Mouse (Mus musculus) cerebellum, postnatal 25 days (tissue): ENCODE results near the gene Fdx1l.

ENCODE experiments used
- DNase-seq, 2 experiments: peaks; one replicate each; pipeline ENCODE4 v3.0.0; 2021; ENCODE audit warnings: mixed read lengths in 2 of 2

Gene Fdx1l

GRCm38 (mm10) chr9:21073044-21073840 lies at the start of gene Fdx1l, which contains the start of gene Gm49373:
Fdx1l (minus strand) TSS chr9:21073614.
Gm49373 (minus strand) TSS chr9:21073096.
- DNase-seq, result peak; percentile 90 to 93

- DNase-seq, result no peak
Measured at GRCm38 (mm10) chr9:21121483-21121882, 48.1 kb upstream of the Fdx1l start.

GRCm38 (mm10) chr9:21117073-21117472 lies 43.7 kb upstream of the Fdx1l start:
- DNase-seq, result no peak

GRCm38 (mm10) chr9:21115105-21115504 lies 41.7 kb upstream of the Fdx1l start:
- no peak for DNase-seq

- DNase-seq, result peak; percentile 40 to 61
Measured at GRCm38 (mm10) chr9:21114190-21114589, 40.8 kb upstream of the Fdx1l start.

GRCm38 (mm10) chr9:21113751-21114150 lies 40.3 kb upstream of the Fdx1l start:
- no peak for DNase-seq

- DNase-seq, result no peak
Measured at GRCm38 (mm10) chr9:21107607-21108237, 34.3 kb upstream of the Fdx1l start.

GRCm38 (mm10) chr9:21105760-21106564 lies 32.5 kb upstream of the Fdx1l start:
- DNase-seq, result no peak

GRCm38 (mm10) chr9:21104814-21105213 lies 31.4 kb upstream of the Fdx1l start:
- no peak for DNase-seq

GRCm38 (mm10) chr9:21102076-21102475 lies 28.7 kb upstream of the Fdx1l start:
- no peak for DNase-seq

- DNase-seq, result no peak
Measured at GRCm38 (mm10) chr9:21100447-21101161, 27.2 kb upstream of the Fdx1l start.

- DNase-seq, result no peak
Measured at GRCm38 (mm10) chr9:21097793-21098192, 24.4 kb upstream of the Fdx1l start.

- no peak for DNase-seq
Measured at GRCm38 (mm10) chr9:21095958-21096357, 22.5 kb upstream of the Fdx1l start.

GRCm38 (mm10) chr9:21093423-21093822 lies 20.0 kb upstream of the Fdx1l start:
- DNase-seq, result no peak

- peak; percentile 97 to 98 for DNase-seq
Measured at GRCm38 (mm10) chr9:21091707-21092320, 18.4 kb upstream of the Fdx1l start, which contains the start of the genes Gm38431 and Raver1. Gm38431 (minus strand) TSS chr9:21091997. Raver1 (minus strand) TSS chr9:21092008.

- DNase-seq, result no peak
Measured at GRCm38 (mm10) chr9:21090972-21091706, 17.7 kb upstream of the Fdx1l start.

- no peak for DNase-seq
Measured at GRCm38 (mm10) chr9:21090537-21090936, 17.1 kb upstream of the Fdx1l start.

GRCm38 (mm10) chr9:21083324-21083723 lies 9.9 kb upstream of the Fdx1l start:
- DNase-seq, result no peak

- peak; percentile 27 to 54 for DNase-seq
Measured at GRCm38 (mm10) chr9:21081127-21081526, 7.7 kb upstream of the Fdx1l start.

GRCm38 (mm10) chr9:21075625-21076024 lies 2.2 kb upstream of the Fdx1l start:
- no peak for DNase-seq

GRCm38 (mm10) chr9:21074173-21074572 lies 759 bp upstream of the Fdx1l start:
- peak in 1 of 2 experiments; percentile 18 for DNase-seq
